9 mouse cellular contexts compared by ENCODE assay signal in the genomic region with DNA sequence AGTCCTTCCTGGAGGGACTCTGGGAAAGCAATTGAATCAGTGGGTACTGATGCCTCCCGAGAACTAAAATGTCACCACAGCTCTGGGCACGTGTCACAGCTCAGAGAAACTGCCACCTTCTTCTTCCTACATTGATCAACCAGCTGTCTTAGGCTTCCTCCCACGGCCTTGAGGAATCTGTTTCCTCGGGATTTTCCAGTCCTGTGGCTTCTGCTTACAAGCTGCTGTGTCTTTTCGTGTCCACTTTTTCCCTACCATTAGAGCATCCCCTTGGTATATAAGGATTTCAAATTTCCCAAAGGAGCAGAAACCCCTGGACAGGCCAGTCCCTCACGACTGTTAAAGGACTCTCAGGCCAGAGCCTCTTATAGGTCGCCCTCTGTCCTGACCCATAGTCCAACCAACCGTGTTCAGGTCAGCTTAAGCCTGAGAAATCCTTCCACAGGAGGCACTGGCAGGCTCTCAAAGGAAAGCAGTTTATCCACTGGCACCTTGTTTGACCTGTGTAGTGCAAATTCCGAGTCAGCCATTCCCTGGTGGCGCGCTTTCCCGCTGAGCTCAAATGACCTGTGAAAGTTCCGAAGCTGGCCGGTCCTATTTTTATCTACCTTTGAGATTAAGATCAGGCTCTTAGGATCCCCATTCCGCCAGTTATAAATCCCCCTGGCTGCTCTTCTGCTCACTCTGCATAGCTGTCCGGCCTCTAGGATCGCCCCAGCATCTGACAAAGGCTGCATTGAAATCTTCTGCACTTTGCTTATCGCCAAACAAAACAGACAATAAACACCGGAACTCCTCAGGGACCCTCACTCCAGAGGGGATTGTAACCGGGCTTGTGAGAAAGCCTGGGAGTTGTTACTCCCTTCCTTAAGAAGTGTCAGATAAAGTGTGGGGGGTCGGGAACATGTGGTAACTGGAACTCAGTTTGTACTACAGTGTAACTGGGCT. TPM values are rescaled to one million over a fixed set of nuclear protein-coding genes. Genes with fewer than 3 reads are reported as not detected.
A peak's percentile ranks its signal among the peaks of the same experiment; 100 is the strongest.
DNase-seq lines count a peak whose midpoint lies in the region; ATAC-seq and TF ChIP-seq lines count a peak whose summit lies in the region.
"Had no signal": no experiment of that assay in that cellular context is flagged by ENCODE, and none has a peak within 500 bp of the region (broad histone marks: within the 10 kb centered on the region; RNA-seq: fewer than 3 reads in every experiment).

No protein-coding gene starts in this region.

- no peak for DNase-seq in stomach, postnatal 0 days (ENCODE audit: low spot score)
- DNase-seq in cerebellum, postnatal 4 days (ENCODE audit: low spot score in 2 of 2) = no peak

- H3K4me2 ChIP-seq in forebrain, embryonic 13.5 days = no peak overlapping the region
- no peak overlapping the region for H3K4me2 ChIP-seq in forebrain, embryonic 16.5 days (ENCODE audit: low read length)
- no peak overlapping the region for H3K4me2 ChIP-seq in stomach, embryonic 14.5 days (replicated peaks; ENCODE audit: low read depth, low read length)
- no peak overlapping the region for H3K4me2 ChIP-seq in stomach, postnatal 0 days (replicated peaks; ENCODE audit: low read depth)
- H3K4me2 ChIP-seq in kidney, embryonic 15.5 days = 0 out of 2 replicates have a peak overlapping the region, but pooled peaks have one; percentile 8
- no peak overlapping the region for H3K4me2 ChIP-seq in neural tube, embryonic 15.5 days

- WGBS in forebrain, embryonic 13.5 days = 10% methylated on average over 21 of the region's 21 CpGs
- WGBS in forebrain, embryonic 16.5 days = 15% methylated on average over 21 of the region's 21 CpGs
- WGBS in stomach, embryonic 14.5 days = 21% methylated on average over 21 of the region's 21 CpGs
- 42% methylated on average over 21 of the region's 21 CpGs for WGBS in stomach, postnatal 0 days
- 11% methylated on average over 21 of the region's 21 CpGs for WGBS in kidney, embryonic 15.5 days
- WGBS in neural tube, embryonic 15.5 days = 9% methylated on average over 21 of the region's 21 CpGs

- no peak overlapping the region for H3K27ac ChIP-seq in forebrain, embryonic 13.5 days
- H3K27ac ChIP-seq in forebrain, embryonic 16.5 days (ENCODE audit: low read length) = no peak overlapping the region
- peak overlapping the region; percentile 44; the same call in 1 of the 2 replicates for H3K27ac ChIP-seq in stomach, embryonic 14.5 days (ENCODE audit: low read length)
- no peak overlapping the region for H3K27ac ChIP-seq in stomach, postnatal 0 days (replicated peaks)
- peak overlapping the region; percentile 83 for H3K27ac ChIP-seq in kidney, embryonic 15.5 days
- H3K27ac ChIP-seq in neural tube, embryonic 15.5 days (replicated peaks) = peak overlapping the region; percentile 34

- no peaks in the 10 kb centered on the region for H3K36me3 ChIP-seq in forebrain, embryonic 13.5 days (ENCODE audit: poor library complexity, severe bottlenecking)
- no peaks in the 10 kb centered on the region for H3K36me3 ChIP-seq in forebrain, embryonic 16.5 days (ENCODE audit: control insufficient read depth, insufficient read depth)
- H3K36me3 ChIP-seq in stomach, embryonic 14.5 days (ENCODE audit: control insufficient read depth, insufficient read depth, low read length) = no peaks in the 10 kb centered on the region
- H3K36me3 ChIP-seq in stomach, postnatal 0 days (ENCODE audit: control insufficient read depth, insufficient read depth, low read length) = no peaks in the 10 kb centered on the region
- H3K36me3 ChIP-seq in kidney, embryonic 15.5 days = no peaks in the 10 kb centered on the region
- no peaks in the 10 kb centered on the region for H3K36me3 ChIP-seq in neural tube, embryonic 15.5 days

- no peaks in the 10 kb centered on the region for H3K9me3 ChIP-seq in forebrain, embryonic 13.5 days (replicated peaks)
- no peaks in the 10 kb centered on the region for H3K9me3 ChIP-seq in forebrain, embryonic 16.5 days (ENCODE audit: control insufficient read depth, low read length)
- no peaks in the 10 kb centered on the region for H3K9me3 ChIP-seq in stomach, embryonic 14.5 days (ENCODE audit: control insufficient read depth, low read depth, low read length)
- no peaks in the 10 kb centered on the region for H3K9me3 ChIP-seq in stomach, postnatal 0 days (ENCODE audit: control insufficient read depth, low read length)
- no peaks in the 10 kb centered on the region for H3K9me3 ChIP-seq in kidney, embryonic 15.5 days (replicated peaks)
- H3K9me3 ChIP-seq in neural tube, embryonic 15.5 days (replicated peaks) = no peaks in the 10 kb centered on the region

- peaks cover 54% of the 10 kb centered on the region for H3K4me1 ChIP-seq in forebrain, embryonic 13.5 days
- H3K4me1 ChIP-seq in forebrain, embryonic 16.5 days (replicated peaks; ENCODE audit: control insufficient read depth, insufficient read depth, low read length) = peaks cover 20% of the 10 kb centered on the region
- H3K4me1 ChIP-seq in stomach, embryonic 14.5 days (ENCODE audit: control insufficient read depth, insufficient read depth, low read length) = peaks cover 19% of the 10 kb centered on the region
- H3K4me1 ChIP-seq in stomach, postnatal 0 days (replicated peaks; ENCODE audit: control insufficient read depth, insufficient read depth) = no peaks in the 10 kb centered on the region
- H3K4me1 ChIP-seq in kidney, embryonic 15.5 days = peaks cover 51% of the 10 kb centered on the region
- H3K4me1 ChIP-seq in neural tube, embryonic 15.5 days = peaks cover 39% of the 10 kb centered on the region

- ATAC-seq in forebrain, embryonic 13.5 days = no peak
- ATAC-seq in forebrain, embryonic 16.5 days = no peak
- no peak for ATAC-seq in stomach, embryonic 14.5 days (ENCODE audit: insufficient number of reproducible peaks, insufficient read depth, low FRiP score, low read depth)
- no peak for ATAC-seq in stomach, postnatal 0 days (ENCODE audit: low FRiP score, low TSS enrichment)
- ATAC-seq in kidney, embryonic 15.5 days (replicated peaks; ENCODE audit: low FRiP score) = 0 out of 2 replicates have a peak, but pooled peaks have one; percentile 30
- no peak for ATAC-seq in neural tube, embryonic 15.5 days (ENCODE audit: low FRiP score)
- no peak for ATAC-seq in activated CD4-positive, CD25-positive, alpha-beta regulatory T cell, adult 4 months

- no peak for TF ChIP-seq EP300 in stomach, postnatal 0 days (optimal IDR thresholded peaks at IDR 0.05)

- H3K9ac ChIP-seq in forebrain, embryonic 13.5 days = 0 out of 2 replicates have a peak overlapping the region, but pooled peaks have one; percentile 8
- no peak overlapping the region for H3K9ac ChIP-seq in forebrain, embryonic 16.5 days (replicated peaks; ENCODE audit: low read depth, low read length)
- no peak overlapping the region for H3K9ac ChIP-seq in stomach, embryonic 14.5 days (replicated peaks; ENCODE audit: low read depth, low read length)
- H3K9ac ChIP-seq in stomach, postnatal 0 days (ENCODE audit: low read length) = no peak overlapping the region
- H3K9ac ChIP-seq in kidney, embryonic 15.5 days = peak overlapping the region; percentile 15; the same call in 1 of the 2 replicates
- H3K9ac ChIP-seq in neural tube, embryonic 15.5 days (replicated peaks) = no peak overlapping the region

- H3K4me3 ChIP-seq in forebrain, embryonic 13.5 days = no peak overlapping the region
- no peak overlapping the region for H3K4me3 ChIP-seq in forebrain, embryonic 16.5 days (replicated peaks; ENCODE audit: low read length)
- no peak overlapping the region for H3K4me3 ChIP-seq in stomach, embryonic 14.5 days (ENCODE audit: low read depth, low read length)
- no peak overlapping the region for H3K4me3 ChIP-seq in stomach, postnatal 0 days (ENCODE audit: low read depth, low read length)
- no peak overlapping the region for H3K4me3 ChIP-seq in kidney, embryonic 15.5 days (replicated peaks)
- H3K4me3 ChIP-seq in neural tube, embryonic 15.5 days (replicated peaks) = no peak overlapping the region
- H3K4me3 ChIP-seq: erythroblast, embryonic 14.5 days had no signal

- no peaks in the 10 kb centered on the region for H3K27me3 ChIP-seq in forebrain, embryonic 13.5 days
- H3K27me3 ChIP-seq in forebrain, embryonic 16.5 days (replicated peaks; ENCODE audit: control insufficient read depth, insufficient read depth, low read length) = no peaks in the 10 kb centered on the region
- no peaks in the 10 kb centered on the region for H3K27me3 ChIP-seq in stomach, embryonic 14.5 days (ENCODE audit: control insufficient read depth, insufficient read depth, low read length)
- no peaks in the 10 kb centered on the region for H3K27me3 ChIP-seq in stomach, postnatal 0 days (ENCODE audit: control insufficient read depth, insufficient read depth, low read length)
- no peaks in the 10 kb centered on the region for H3K27me3 ChIP-seq in kidney, embryonic 15.5 days
- no peaks in the 10 kb centered on the region for H3K27me3 ChIP-seq in neural tube, embryonic 15.5 days (replicated peaks)

- no peak for TF ChIP-seq CTCF in stomach, postnatal 0 days (IDR thresholded peaks at IDR 0.05; ENCODE audit: low read depth)

RNA-seq across cellular contexts. Expression of a gene that starts 5.8 kb away (rescaled TPM):
- 1,143 and 1,198 TPM in 2 replicates for polyA plus RNA-seq in forebrain, embryonic 13.5 days (2015; fragmentation: Nextera tagmentation; extraction: Ambion mirVana)
- 979 and 980 TPM in 2 replicates for polyA plus RNA-seq in forebrain, embryonic 16.5 days (2015; fragmentation: Nextera tagmentation; extraction: Ambion mirVana)
- 1,497 and 1,560 TPM in 2 replicates for polyA plus RNA-seq in stomach, embryonic 14.5 days (2014; fragmentation: Nextera tagmentation; extraction: Ambion mirVana)
- 636 and 733 TPM in 2 replicates for polyA plus RNA-seq in stomach, postnatal 0 days (2015; fragmentation: Nextera tagmentation; extraction: Ambion mirVana)
- polyA plus RNA-seq in kidney, embryonic 15.5 days (2015; fragmentation: Nextera tagmentation; extraction: Ambion mirVana) = 1,865 and 1,947 TPM in 2 replicates
- 1,173 and 1,202 TPM in 2 replicates for polyA plus RNA-seq in neural tube, embryonic 15.5 days (2015; fragmentation: Nextera tagmentation; extraction: Ambion mirVana)
- 100 to 1,000 TPM; 543 to 642 TPM for polyA plus RNA-seq in activated CD4-positive, CD25-positive, alpha-beta regulatory T cell, adult 4 months (2017; shearing (Covaris generic))

RNA-seq across cellular contexts. Expression of a gene that starts 29.6 kb away (rescaled TPM):
- polyA plus RNA-seq in forebrain, embryonic 13.5 days (2015; fragmentation: Nextera tagmentation; extraction: Ambion mirVana) = 0.16 TPM in 1 of 2 replicates, not detected in the other
- not detected in 2 replicates for polyA plus RNA-seq in forebrain, embryonic 16.5 days (2015; fragmentation: Nextera tagmentation; extraction: Ambion mirVana)
- not detected in 2 replicates for polyA plus RNA-seq in stomach, embryonic 14.5 days (2014; fragmentation: Nextera tagmentation; extraction: Ambion mirVana)
- polyA plus RNA-seq in stomach, postnatal 0 days (2015; fragmentation: Nextera tagmentation; extraction: Ambion mirVana) = 0.06 TPM in 1 of 2 replicates, not detected in the other
- not detected in 2 replicates for polyA plus RNA-seq in kidney, embryonic 15.5 days (2015; fragmentation: Nextera tagmentation; extraction: Ambion mirVana)
- not detected in 2 replicates for polyA plus RNA-seq in neural tube, embryonic 15.5 days (2015; fragmentation: Nextera tagmentation; extraction: Ambion mirVana)
- not detected for polyA plus RNA-seq in activated CD4-positive, CD25-positive, alpha-beta regulatory T cell, adult 4 months (2017; shearing (Covaris generic))
- polyA plus RNA-seq: erythroblast, embryonic 14.5 days had no signal

RNA-seq across cellular contexts. Expression of a gene that starts 50.7 kb away (rescaled TPM):
- 26.1 and 32.9 TPM in 2 replicates for polyA plus RNA-seq in forebrain, embryonic 13.5 days (2015; fragmentation: Nextera tagmentation; extraction: Ambion mirVana)
- polyA plus RNA-seq in forebrain, embryonic 16.5 days (2015; fragmentation: Nextera tagmentation; extraction: Ambion mirVana) = 25.2 and 34.5 TPM in 2 replicates
- 41.1 and 45.2 TPM in 2 replicates for polyA plus RNA-seq in stomach, embryonic 14.5 days (2014; fragmentation: Nextera tagmentation; extraction: Ambion mirVana)
- polyA plus RNA-seq in stomach, postnatal 0 days (2015; fragmentation: Nextera tagmentation; extraction: Ambion mirVana) = 8.3 and 12.2 TPM in 2 replicates
- 35.1 and 36.5 TPM in 2 replicates for polyA plus RNA-seq in kidney, embryonic 15.5 days (2015; fragmentation: Nextera tagmentation; extraction: Ambion mirVana)
- polyA plus RNA-seq in neural tube, embryonic 15.5 days (2015; fragmentation: Nextera tagmentation; extraction: Ambion mirVana) = 31.8 and 34.6 TPM in 2 replicates
- polyA plus RNA-seq in activated CD4-positive, CD25-positive, alpha-beta regulatory T cell, adult 4 months (2017; shearing (Covaris generic)) = 10 to 100 TPM; 19.0 to 19.5 TPM

Comparison
In these comparisons a context has a peak if more than half of its experiments do, and no peak if none do; other contexts are left out.
1. H3K27ac ChIP-seq: peak in stomach, embryonic 14.5 days (single experiment), kidney, embryonic 15.5 days (single experiment) and neural tube, embryonic 15.5 days (single experiment); none in forebrain, embryonic 13.5 days (single experiment), forebrain, embryonic 16.5 days (single experiment) and stomach, postnatal 0 days (single experiment).
2. H3K9ac ChIP-seq: peak in forebrain, embryonic 13.5 days (single experiment) and kidney, embryonic 15.5 days (single experiment); none in forebrain, embryonic 16.5 days (single experiment), stomach, embryonic 14.5 days (single experiment), stomach, postnatal 0 days (single experiment) and neural tube, embryonic 15.5 days (single experiment).